Mouse (Mus musculus) brain, embryonic 14.5 days (tissue): ENCODE results near the gene Tango2.

ENCODE experiments used
- CTCF ChIP-seq: fragments of 200-500 bp; IDR thresholded peaks from 2 replicates; pipeline ENCODE4 v1.5.1; 2012; ENCODE audit warnings: inconsistent platforms, mild to moderate bottlenecking, moderate library complexity, borderline replicate concordance; ENCODE audit not compliant: insufficient read depth, insufficient read length; ENCODE audit errors: extremely low read depth
- POLR2A ChIP-seq: fragments of 200-500 bp; IDR thresholded peaks from 2 replicates; pipeline ENCODE4 v1.6.1; 2012; ENCODE audit warnings: mild to moderate bottlenecking, inconsistent platforms, borderline replicate concordance; ENCODE audit not compliant: poor library complexity, insufficient read depth, insufficient read length, severe bottlenecking; ENCODE audit errors: extremely low read depth

DNA sequence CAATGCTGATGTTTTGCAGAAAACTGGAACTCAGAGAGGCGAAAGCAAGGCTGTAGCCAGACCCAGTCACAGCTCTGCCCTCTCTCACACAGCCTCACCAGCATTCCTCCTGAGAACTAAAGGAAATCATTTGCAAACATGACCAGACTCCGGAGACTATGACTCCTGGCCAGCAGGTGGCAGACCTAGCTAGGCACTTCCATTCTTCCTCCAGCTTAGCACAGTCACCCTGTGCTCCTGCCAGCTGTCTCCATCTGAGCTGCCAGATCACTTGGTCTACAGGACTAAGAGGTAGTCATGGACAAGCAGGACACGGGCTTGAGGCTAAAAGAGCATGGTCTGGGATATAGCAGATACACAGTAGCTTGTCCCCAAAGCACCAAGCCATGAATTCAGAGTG, 2.7 kb downstream of the Tango2 start:
- peak; percentile 81 for TF ChIP-seq CTCF
- TF ChIP-seq POLR2A, result no peak
